Mouse (Mus musculus) stomach, postnatal 0 days (tissue): Measurements from ENCODE around the gene Fer. TPM values are rescaled to one million over a fixed set of nuclear protein-coding genes. Genes with fewer than 3 reads are reported as not detected.

Experiments
- ATAC-seq: fragments of 200-750 bp; cut with Nextera tagmentation; 2 replicates; pipeline ENCODE4 v1.8.0; 2017; ENCODE audit not compliant: low FRiP score, low TSS enrichment
- DNase-seq: peaks from one replicate; pipeline ENCODE4 v3.0.0-alpha.2; 2016; ENCODE audit warnings: low spot score
- H3K27ac ChIP-seq: fragments of 300-500 bp; sonication (generic); replicated peaks from 2 replicates; pipeline ENCODE4 v1.5.1; 2014; ENCODE audit warnings: mild to moderate bottlenecking, control low read depth
- H3K27me3 ChIP-seq: fragments of 300-500 bp; sonication (generic); 2 replicates; pipeline ENCODE4 v1.6.1; 2014; ENCODE audit warnings: low read length; ENCODE audit not compliant: control insufficient read depth, insufficient read depth
- H3K36me3 ChIP-seq: fragments of 300-500 bp; sonication (generic); 2 replicates; pipeline ENCODE4 v1.6.1; 2014; ENCODE audit warnings: low read length, mixed read lengths; ENCODE audit not compliant: control insufficient read depth, insufficient read depth
- H3K4me1 ChIP-seq: fragments of 300-500 bp; sonication (generic); replicated peaks from 2 replicates; pipeline ENCODE4 v1.6.1; 2014; ENCODE audit warnings: antibody characterized with exemption; ENCODE audit not compliant: control insufficient read depth, insufficient read depth
- H3K4me2 ChIP-seq: fragments of 300-500 bp; sonication (generic); replicated peaks from 2 replicates; pipeline ENCODE4 v1.6.1; 2014; ENCODE audit warnings: low read depth, mild to moderate bottlenecking, control low read depth, moderate library complexity
- H3K4me3 ChIP-seq: fragments of 300-500 bp; sonication (generic); 2 replicates; pipeline ENCODE4 v1.5.1; 2014; ENCODE audit warnings: low read depth, low read length, control low read depth
- H3K9ac ChIP-seq: fragments of 300-500 bp; sonication (generic); 2 replicates; pipeline ENCODE4 v1.6.1; 2014; ENCODE audit warnings: mild to moderate bottlenecking, low read length, control low read depth, mixed read lengths
- H3K9me3 ChIP-seq: fragments of 300-500 bp; sonication (generic); 2 replicates; pipeline ENCODE4 v1.6.1; 2016; ENCODE audit warnings: low read length; ENCODE audit not compliant: control insufficient read depth
- CTCF ChIP-seq: IDR thresholded peaks from 2 replicates; pipeline ENCODE4 v1.5.1; 2016; ENCODE audit warnings: antibody characterized with exemption, low read depth, mild to moderate bottlenecking, moderate library complexity
- EP300 ChIP-seq: optimal IDR thresholded peaks from 2 replicates; pipeline ENCODE3; 2016; ENCODE audit warnings: antibody characterized with exemption
- WGBS: fragments of 180-500 bp; shearing (Covaris S2); extraction: QIAGEN DNeasy Blood & Tissue Kit; methylation state at CpG from one replicate; pipeline ENCODE4 v1.1.7; 2014; 5-methylcytosine and 5-hydroxymethylcytosine counted together
- polyA plus RNA-seq: library from polyadenylated mRNA; unstranded; fragments of >200 nt; fragmentation: Nextera tagmentation; extraction: Ambion mirVana; gene quantifications from 2 replicates; pipeline ENCODE4 v1.2.1, GENCODE M21; 2015

The Fer gene
- polyA plus RNA-seq, 1 experiment from 2014 or later: 18.5 TPM

GRCm38 (mm10) chr17:64077392-64077791 is 214.5 kb downstream of the Fer start:
- Histone ChIP-seq H3K4me1 (no peaks in the 10 kb centered on the region), H3K9me3 (no peaks in the 10 kb centered on the region), H3K27ac (no peak overlapping the region), H3K4me2 (no peak overlapping the region), H3K36me3 (peaks cover 2% of the 10 kb centered on the region; the same call in 1 of the 2 replicates), H3K9ac (no peak overlapping the region), H3K4me3 (no peak overlapping the region), H3K27me3 (no peaks in the 10 kb centered on the region)
- ATAC-seq: no peak
- no peak for DNase-seq
- 91% methylated on average over 7 of the region's 7 CpGs for WGBS
- TF ChIP-seq CTCF (no peak), EP300 (no peak)

DNA sequence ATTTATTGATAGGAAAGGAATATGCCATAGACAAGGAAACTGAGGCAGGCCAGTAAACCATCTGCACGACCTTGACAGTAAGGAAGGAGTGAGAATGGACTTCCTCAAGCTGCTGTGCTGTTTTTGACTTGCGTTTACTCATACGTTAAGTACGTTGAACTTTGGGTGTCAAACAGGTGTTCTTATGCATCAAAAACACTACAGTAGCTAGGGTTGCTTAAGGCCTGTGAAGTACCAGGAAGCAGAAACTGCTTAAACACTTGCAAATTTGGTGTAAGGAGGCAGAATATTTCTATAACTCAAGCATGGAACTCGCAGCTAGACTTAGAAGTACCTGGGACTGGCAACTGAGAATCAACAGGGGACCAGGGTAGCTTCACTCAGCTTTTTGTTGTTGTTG is 221.9 kb downstream of the Fer start:
- WGBS: 78% methylated on average over 5 of the region's 5 CpGs
- no peak overlapping the region for H3K27ac ChIP-seq
- H3K4me3 ChIP-seq: no peak overlapping the region
- no peak for DNase-seq
- H3K4me2 ChIP-seq: no peak overlapping the region
- ATAC-seq: no peak
- TF ChIP-seq EP300: no peak
- H3K27me3 ChIP-seq: no peaks in the 10 kb centered on the region
- H3K4me1 ChIP-seq: no peaks in the 10 kb centered on the region
- H3K9ac ChIP-seq: no peak overlapping the region
- H3K9me3 ChIP-seq: no peaks in the 10 kb centered on the region
- no peaks in the 10 kb centered on the region for H3K36me3 ChIP-seq

DNA sequence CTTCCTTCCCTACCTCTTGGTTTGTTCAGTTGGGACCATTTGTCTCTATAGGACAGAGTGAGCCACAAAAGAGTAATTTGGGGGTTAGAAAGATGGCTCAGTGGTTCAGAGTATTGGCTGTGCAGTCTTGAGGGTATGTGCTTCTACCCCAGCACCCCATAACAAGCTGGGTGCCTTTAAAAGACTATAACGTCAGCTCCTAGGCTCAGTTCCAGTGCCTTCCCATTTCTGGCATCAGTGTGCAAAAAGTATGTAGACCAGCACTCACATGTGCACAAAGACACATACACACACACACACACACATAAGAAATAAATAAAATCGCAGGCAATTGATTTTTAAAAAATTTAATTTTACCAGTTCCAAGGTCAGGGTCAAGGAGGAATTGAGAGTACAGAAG is 222.6 kb downstream of the Fer start:
- no peak overlapping the region for H3K9ac ChIP-seq
- H3K4me1 ChIP-seq: no peaks in the 10 kb centered on the region
- DNase-seq: no peak
- no peak overlapping the region for H3K4me2 ChIP-seq
- WGBS: 91% methylated on average over 2 of the region's 2 CpGs
- ATAC-seq: no peak
- no peak for TF ChIP-seq EP300
- TF ChIP-seq CTCF: no peak
- no peaks in the 10 kb centered on the region for H3K36me3 ChIP-seq
- no peak overlapping the region for H3K27ac ChIP-seq
- H3K4me3 ChIP-seq: no peak overlapping the region
- H3K27me3 ChIP-seq: no peaks in the 10 kb centered on the region
- no peaks in the 10 kb centered on the region for H3K9me3 ChIP-seq

- DNase-seq (no peak), ATAC-seq (no peak)
- 81% methylated on average over 11 of the region's 11 CpGs for whole genome bisulfite sequencing
- Histone ChIP-seq H3K4me2 (no peak overlapping the region), H3K27me3 (no peaks in the 10 kb centered on the region), H3K9ac (no peak overlapping the region), H3K27ac (no peak overlapping the region), H3K36me3 (no peaks in the 10 kb centered on the region), H3K9me3 (no peaks in the 10 kb centered on the region), H3K4me1 (no peaks in the 10 kb centered on the region), H3K4me3 (no peak overlapping the region)
- TF ChIP-seq EP300 (no peak), CTCF (no peak)
These were observed 224.2 kb downstream of the Fer start for GRCm38 (mm10) chr17:64086875-64087608.

DNA sequence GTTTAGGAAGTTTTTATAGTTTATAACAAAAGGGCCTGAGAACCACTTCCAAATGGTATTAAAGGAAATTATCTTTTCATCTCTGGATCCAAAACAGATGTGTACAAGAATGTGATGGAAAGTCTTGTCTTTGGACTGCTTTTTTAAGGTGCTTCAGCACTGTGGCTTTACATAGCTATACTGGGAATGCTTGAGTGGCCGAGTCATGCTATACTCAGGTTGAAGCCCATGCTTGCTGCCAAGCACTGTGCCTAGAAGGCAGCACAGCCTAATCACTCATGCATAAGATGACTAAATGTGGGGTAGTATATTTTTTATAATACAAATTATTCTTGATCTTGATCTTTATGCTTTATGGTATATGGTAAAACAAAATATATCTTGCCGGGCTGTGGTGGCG is 225.0 kb downstream of the Fer start:
- TF ChIP-seq CTCF (no peak), EP300 (no peak)
- Histone ChIP-seq H3K36me3 (no peaks in the 10 kb centered on the region), H3K9me3 (no peaks in the 10 kb centered on the region), H3K4me2 (no peak overlapping the region), H3K9ac (no peak overlapping the region), H3K4me1 (no peaks in the 10 kb centered on the region), H3K4me3 (no peak overlapping the region), H3K27ac (no peak overlapping the region), H3K27me3 (no peaks in the 10 kb centered on the region)
- 84% methylated on average over 3 of the region's 3 CpGs for WGBS
- ATAC-seq (no peak), DNase-seq (no peak)

- TF ChIP-seq EP300 (no peak), CTCF (no peak)
- Histone ChIP-seq H3K36me3 (no peaks in the 10 kb centered on the region; the same call in 1 of the 2 replicates), H3K9ac (no peak overlapping the region), H3K9me3 (no peaks in the 10 kb centered on the region), H3K4me2 (no peak overlapping the region), H3K27ac (no peak overlapping the region), H3K4me3 (no peak overlapping the region), H3K27me3 (no peaks in the 10 kb centered on the region), H3K4me1 (no peaks in the 10 kb centered on the region)
- ATAC-seq (no peak), DNase-seq (no peak)
- 82% methylated on average over 2 of the region's 2 CpGs for WGBS
These were observed 230.9 kb downstream of the Fer start for GRCm38 (mm10) chr17:64093716-64094115.
